Mouse (Mus musculus) bone marrow, adult 2 months (tissue): ENCODE results near the gene Hmgcll1.

ENCODE experiments used
- CTCF ChIP-seq: fragments of 200-500 bp; IDR thresholded peaks from 2 replicates; pipeline ENCODE4 v1.5.1; 2011; ENCODE audit warnings: low read length, control low read depth; ENCODE audit not compliant: control insufficient read depth, insufficient read depth
- POLR2A ChIP-seq: fragments of 200-500 bp; IDR thresholded peaks from 2 replicates; pipeline ENCODE4 v1.6.1; 2011; ENCODE audit warnings: low read depth, mild to moderate bottlenecking, control low read depth, low read length, borderline replicate concordance; ENCODE audit not compliant: control insufficient read depth

DNA sequence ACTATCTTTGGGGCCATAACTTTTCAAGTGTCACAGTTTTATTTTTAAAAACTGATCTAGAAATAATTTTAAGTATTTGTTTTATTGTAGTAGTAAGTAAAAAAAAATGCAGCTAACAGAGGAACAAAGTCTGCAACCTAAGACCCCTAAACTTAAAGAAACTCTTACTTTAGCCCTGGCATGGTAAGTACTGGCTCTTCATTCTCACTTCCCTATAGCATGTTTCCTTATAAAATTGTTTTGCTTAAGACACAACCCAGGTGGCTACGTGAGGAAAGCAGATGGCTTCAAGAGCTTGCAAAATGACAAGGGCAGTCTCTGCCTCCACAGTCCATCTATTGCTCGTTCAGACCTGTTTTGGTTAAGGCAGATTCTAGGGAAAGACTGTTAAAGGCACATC, 49.5 kb downstream of the Hmgcll1 start:
- TF ChIP-seq POLR2A (no peak), CTCF (no peak)
